Mouse (Mus musculus) spleen, adult 18-20 months (tissue): ENCODE results near the gene Dact3.

Experiments used
- DNase-seq, 2 experiments: peaks; one replicate each; pipeline ENCODE4 v3.0.0; 2022; ENCODE audit warnings: mixed read lengths in 2 of 2

Gene Dact3

DNA sequence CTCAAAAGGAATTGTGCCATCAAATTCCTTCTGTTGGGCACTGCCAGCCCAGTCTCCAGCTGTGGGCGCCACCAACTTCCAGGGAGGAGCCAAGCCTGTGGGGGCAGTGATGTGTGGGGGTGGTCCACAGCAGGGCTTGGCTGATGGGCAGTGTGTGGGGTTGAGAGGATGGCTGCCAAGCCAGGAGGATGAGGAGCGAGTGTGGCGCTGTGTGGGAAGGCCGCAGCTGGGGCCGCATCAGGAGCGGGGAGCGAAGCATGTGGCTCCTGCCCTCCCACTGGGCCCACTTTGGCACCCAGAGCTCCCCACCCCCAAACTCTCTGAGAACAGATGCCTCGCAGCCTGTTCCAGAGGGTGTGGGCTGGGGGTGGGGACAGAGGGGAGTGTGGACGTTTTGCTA, 42.9 kb downstream of the Dact3 start:
- DNase-seq, result no peak

DNA sequence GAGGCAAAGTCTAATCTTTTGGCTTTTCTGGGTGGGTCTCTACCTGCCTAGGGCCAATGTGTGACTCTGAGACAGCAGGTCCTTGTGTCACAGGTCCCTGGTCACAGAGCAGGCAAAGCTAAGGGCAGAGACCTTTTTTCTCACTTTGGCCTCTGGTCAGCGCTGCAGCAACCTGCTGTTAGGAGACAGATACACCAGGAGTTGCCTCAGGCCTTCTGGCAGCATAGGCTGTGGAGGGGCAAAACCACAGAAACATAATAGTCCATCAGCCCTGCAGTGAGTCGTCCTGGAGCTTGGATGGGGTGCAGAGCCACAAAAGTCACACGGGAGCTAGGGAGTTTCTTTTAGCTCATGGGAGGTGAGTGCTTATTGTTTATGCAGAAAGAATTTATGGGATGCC, 43.6 kb downstream of the Dact3 start:
- DNase-seq, result no peak

DNA sequence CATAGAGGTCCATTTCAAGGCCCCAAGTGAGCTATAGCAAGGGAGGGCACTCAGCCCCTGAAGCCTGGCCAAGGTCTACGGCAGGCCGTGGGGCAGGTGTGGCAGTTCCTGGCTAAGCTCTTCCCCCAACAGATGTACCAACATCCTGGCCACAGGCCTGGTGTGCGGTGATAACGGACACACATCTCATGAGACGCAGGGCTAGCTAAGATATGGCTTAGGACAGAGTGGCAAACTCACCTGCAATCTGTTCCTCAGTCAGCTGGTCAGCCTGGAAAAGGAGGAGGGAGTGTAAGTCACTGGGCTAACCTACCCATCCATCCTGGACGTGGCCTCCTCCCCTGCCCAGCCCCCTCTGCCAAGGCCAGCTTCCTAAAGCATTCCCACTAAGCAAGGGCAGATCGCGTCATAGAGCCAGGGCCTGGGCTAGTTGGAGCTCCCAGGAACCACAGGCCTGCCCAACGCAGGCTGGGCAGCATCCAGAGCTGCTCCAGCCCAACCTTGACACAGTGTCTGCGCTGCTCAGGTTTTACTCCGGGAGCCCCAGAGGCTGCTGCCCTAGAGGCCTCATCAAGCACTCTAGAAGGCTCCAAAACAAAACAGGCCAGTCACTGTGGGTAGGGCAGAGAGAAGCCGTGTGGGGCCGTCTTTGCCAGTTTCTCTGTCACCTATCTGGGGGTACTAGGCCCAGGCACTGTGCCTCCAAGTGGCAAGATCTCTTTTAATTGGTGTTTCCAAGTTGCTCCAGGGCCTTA, 44.5 kb downstream of the Dact3 start:
- DNase-seq, result no peak

DNA sequence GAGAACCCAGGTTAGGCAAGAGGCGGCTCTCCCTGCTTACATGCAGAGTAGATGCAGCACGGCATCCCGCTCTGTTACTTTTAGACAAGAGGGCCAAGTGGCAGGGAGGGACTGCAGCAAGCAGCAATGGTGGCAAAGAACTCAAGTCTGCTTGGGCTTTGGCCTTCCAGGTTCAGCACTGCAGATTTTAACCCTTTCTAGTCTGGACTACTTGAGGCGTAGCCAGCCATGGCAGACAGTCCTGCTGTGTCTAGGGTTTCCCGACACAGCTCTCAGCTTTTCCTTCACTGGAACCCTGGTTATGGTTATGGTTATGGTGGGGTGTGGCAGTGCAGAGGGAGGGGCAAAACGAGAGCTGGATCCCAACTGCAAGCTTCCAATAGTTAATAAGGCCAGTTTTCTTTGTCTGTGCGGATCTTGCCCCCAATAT, 45.0 kb downstream of the Dact3 start:
- DNase-seq, result no peak

DNA sequence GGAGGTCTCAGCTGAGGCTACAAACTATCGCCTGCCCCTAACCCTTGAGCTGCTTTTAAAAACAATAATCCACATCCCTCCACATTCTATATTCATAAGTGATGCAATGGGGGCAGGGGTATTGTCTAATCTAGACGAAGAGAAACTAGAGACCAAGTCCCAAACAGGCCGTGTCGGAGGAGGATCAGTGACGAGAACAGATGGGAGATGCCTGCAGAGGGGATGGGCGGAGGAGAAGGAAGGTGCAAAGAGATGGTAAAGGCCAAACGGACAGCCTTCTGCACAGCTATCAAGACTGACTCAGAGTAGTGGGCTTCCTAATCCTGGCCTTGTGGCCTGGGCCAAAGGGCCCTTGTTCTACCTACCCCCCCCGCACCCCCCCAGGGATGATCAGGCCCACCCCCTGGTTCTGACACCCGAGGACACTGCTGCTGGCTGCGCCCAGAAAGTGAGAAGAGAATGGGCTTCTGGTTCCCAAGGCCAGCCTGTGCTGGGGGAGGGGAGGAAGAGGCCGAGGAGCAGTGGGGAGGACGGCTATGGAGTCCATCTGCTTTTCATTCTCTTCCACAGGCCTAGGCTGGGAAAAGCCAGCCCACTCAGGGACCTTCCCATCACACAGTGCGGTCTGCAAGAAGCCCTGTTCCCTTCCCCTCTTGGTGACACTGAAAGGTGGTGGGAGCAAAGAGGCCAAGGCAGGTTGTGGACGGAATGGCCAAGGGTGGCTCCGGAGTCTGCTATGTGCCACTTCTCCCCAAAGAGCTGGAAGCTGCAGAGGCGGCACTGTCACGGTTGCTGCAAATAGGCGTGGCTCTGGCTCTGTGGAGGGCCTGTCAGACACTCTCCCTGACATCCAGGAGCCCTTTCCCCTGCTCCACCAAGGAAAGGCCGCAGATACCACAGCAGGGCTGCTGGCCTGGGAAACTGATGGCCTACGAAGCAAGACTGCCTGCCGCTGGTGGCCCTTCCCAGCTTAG, 46.0 kb downstream of the Dact3 start:
- no peak for DNase-seq

DNA sequence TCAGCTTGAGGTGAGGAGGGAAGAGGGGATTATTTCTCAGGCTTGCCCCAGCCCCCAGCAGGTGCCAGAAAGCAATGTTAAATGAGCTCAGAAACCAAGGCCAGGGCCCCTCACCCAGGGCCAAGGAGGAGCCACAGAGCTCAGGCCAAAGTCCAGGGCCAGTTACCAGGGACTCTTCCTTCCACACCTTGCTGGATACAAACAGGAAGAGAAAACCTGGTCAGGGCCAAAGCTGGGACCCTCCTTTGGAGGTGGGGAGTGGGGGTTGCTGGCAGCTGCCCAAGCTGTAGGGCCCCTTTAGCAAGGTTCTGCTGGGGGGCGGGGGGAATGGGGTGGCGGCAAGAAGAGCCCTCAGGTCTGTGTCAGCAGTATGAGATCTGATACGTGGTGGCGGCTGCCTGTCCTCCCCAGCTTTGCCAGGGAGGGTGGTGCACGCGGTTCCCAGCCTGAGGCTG, 46.8 kb downstream of the Dact3 start:
- no peak for DNase-seq

DNA sequence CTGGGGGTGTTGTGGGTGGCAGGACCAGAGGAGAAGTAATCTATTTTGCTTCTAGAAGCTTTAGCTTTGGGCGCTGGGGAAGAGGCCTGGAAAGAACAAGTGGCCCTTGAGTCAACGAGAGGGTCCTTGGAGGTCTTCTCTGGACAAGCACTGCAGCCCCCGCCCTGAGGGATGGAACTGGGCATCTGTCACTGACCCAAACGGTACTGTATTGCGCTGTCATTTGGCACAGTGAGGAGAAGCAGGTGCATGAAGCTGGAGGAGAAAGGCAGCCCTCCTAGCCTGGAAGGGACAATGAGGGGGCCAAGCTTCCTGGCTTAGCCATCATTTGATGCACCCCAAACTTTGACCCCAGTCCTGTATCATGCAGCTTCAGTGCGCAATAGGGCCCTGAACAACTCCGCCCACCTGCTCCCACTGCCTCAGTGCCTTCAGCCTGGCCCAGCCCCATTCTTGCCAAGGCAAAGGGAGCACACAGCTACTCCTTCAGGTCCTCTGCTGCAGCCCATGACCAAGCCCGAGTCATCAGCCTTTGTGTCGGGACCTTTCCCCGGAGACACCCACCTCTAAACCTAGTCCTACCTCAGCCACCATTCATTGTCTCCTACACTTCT, 47.4 kb downstream of the Dact3 start:
- DNase-seq, result no peak

DNA sequence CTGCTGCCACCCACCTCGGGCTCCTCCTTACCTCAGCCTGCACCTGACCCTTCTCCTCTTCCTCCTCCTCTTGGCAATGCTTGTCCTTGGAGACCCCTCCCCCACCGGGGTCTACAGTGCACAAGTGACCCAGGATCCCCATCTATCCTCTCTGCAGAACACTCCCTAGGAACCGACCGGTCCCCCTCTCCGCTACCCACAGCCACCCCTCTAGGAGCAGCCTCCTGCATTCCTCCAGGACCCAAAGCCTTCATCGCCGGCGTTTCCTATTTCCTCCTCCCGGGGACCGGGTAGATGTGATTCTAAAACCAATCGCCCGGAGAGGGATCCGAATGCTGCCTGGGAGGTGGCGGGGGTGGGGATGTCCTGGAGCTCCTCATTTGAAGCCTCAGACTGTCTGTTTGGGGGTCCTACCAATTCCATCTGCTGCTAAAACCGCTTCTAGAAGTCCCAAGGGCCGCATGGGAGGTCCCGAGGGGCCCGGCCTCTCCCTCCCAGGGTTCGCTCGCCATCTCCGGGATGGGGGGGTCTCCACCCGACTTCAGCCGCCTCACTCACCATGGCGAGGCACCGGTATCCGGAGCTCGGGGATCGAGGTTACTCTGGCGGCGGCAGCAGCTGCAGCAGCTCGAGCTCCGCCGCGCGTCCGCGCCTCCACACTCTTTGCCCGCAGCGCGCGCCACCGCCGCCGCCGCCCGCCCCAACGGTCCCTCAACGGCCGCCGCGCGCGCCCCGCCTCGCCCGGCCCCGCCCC, 48.3 kb downstream of the Dact3 start:
- DNase-seq, result peak; percentile 34 to 37

DNA sequence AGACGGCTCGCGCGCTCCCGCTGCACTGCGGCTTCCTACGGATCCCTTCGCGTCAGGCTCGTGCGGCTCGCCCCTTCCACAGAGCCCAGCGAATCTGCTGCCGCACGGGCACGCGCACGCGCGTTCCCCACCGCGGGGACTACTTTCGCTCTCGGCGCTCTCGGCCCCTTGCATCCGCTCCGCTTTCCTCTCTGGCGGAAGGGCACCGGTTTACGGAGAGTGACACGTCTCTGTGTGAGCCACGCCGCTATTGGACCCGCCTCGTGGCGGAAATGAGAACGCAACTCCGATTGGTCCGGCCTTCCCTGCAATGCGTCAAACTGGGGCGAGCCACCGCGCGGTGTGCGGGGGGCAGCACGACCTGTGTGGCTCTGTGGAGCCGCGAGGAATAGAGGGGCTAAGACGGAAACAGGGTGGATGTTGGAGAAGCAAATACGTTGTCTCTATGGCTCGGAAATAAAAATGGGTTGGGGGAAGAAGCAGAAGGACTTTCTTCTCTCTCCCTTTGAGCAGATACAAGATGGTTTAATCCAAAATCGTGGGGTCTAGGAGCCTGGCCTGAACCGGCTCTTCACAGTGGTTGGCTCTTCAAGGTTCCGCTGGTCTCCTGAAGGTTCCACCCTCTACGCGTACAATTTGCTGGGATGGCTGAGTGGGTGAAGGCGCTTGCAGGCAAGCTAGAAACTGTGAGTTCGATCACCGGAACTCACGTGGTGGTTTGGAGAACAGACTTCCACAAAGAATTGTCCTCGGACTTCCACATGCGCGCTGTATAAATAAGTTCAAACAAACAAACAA, 49.1 kb downstream of the Dact3 start, which contains the start of gene Calm3:
Calm3 (minus strand) TSS at position 78 of the 798 bp plus-strand sequence.
- peak; percentile 98 to 99 for DNase-seq

DNA sequence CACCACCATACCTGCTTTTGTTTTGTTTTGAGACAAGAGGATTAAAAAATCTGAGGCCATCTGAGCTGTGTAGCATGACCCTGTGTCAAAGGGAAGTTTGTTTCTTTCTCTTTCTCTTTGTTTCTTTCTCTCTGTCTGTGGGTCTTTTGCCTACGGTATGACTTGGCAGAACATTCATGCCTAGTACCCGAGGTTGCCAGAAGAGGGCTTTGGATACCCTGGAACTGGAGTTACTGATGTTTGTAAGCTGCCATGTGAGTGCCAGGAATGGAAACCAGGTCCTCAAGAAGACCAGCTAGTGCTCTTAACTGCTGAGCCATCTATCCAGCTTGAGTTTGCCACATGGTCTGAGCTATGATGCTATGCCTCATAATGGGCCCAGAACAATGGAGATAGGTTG, 53.2 kb downstream of the Dact3 start:
- DNase-seq, result no peak

DNA sequence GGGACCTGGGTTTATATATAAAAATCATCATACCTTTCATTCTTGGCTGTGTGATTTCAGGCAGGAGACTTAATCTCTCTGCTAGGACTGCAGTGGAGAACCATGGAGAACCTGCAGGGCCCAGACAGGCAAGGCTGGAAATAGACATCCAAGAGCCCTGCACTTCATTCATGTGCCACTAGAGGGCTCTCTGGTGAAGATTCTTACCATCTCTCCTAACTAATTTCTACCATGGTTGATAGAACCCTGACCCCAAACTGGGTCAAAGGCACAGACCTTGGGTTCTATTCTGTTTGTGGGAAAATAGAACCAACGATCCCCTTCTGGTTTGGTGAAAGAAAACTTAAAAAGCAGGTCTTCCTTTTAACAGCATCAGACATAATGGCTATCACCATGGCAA, 55.7 kb downstream of the Dact3 start:
- peak in 1 of 2 experiments; percentile 68 for DNase-seq

DNA sequence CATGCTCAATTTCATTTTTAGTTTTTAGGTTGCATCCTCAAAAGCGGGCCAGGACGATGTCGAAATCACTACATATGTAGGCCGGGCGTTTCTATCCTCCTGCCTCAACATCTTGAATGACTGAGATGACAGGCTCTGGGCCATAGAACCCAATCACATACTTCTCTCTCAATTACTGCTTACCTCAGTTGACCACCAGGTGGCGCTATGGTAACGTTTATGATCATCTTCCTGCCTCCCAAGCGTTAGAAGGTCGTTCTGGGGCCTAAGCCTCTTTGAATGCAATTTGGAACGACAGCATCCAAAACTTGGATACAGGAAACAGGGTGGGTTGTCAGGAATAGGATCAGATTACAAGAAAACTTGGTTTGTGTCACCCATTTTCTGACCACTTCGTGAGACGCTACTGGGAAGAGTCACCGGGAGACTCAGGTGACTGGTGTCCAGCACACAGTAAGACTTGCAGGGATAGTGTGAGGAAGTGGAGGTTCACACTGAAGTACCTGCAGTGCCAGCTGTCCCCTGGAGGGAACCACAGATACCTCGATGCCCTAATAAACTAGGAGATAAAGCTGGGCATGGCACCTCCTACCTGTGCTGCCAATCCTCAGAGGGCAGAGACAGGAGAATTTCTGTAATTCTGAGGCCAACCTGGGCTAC, 57.0 kb downstream of the Dact3 start:
- peak; percentile 41 to 78 for DNase-seq

DNA sequence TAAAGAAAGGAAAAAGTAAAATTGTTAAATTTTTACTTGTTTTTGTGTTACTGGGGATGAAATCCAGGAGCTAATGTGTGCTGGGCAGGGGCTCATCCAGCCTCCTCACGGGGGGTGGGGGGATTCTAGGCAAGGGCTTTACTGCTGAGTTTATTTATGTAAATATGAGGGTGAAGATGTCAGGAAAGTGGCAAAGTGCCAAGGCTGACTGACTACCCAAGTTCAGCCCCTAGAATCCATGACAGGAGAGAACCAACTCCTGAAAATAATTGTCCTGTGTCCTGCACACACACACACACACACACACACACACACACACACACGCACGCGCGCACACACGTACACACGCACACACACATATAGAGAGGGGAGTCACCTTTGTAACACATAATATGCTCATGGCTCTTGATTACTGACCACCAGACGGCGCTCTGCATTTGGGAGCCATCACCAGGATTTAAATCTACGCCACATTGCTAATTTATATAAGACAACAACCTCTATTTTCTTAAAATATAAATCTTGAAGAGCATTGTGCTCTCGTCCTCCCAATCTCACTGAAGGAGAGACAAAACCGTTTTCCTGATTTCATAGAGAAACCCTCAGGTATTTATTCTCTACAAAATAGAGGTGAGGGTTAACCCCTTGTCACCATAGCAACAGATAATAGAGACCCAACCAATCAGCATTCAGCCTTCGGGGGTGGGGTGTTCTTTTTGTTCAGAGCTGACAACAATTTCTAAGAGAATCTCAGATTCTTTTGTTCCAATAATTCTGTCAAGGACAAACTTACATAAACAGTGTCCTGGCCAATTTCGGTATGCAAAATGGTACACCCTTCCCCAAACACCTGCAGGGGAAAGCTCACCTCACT, 57.8 kb downstream of the Dact3 start:
- peak in 1 of 2 experiments; percentile 57 for DNase-seq
